Mouse (Mus musculus) intestine, embryonic 15.5 days (tissue): ENCODE measurements around the gene Tmem200a. TPM values are rescaled to one million over a fixed set of nuclear protein-coding genes. Genes with fewer than 3 reads are reported as not detected.
"Not testable (repeated sequence)": the region's sequence is repeated elsewhere in the genome, so short reads cannot be mapped to it uniquely, and the experiment has no call there.

ENCODE experiments used
- ATAC-seq: fragments of 200-750 bp; cut with Nextera tagmentation; 2 replicates; pipeline ENCODE4 v1.8.0; 2017; ENCODE audit warnings: moderate TSS enrichment, moderate library complexity
- H3K27ac ChIP-seq: fragments of 300-500 bp; sonication (generic); 2 replicates; pipeline ENCODE4 v1.5.1; 2015; ENCODE audit warnings: mild to moderate bottlenecking, inconsistent platforms
- H3K27me3 ChIP-seq: fragments of 300-500 bp; sonication (generic); replicated peaks from 2 replicates; pipeline ENCODE4 v1.6.1; 2015; ENCODE audit warnings: inconsistent platforms
- H3K36me3 ChIP-seq: fragments of 300-500 bp; sonication (generic); 2 replicates; pipeline ENCODE4 v1.6.1; 2015; ENCODE audit warnings: inconsistent platforms
- H3K4me1 ChIP-seq: fragments of 300-500 bp; sonication (generic); replicated peaks from 2 replicates; pipeline ENCODE4 v1.6.1; 2015; ENCODE audit warnings: inconsistent platforms
- H3K4me2 ChIP-seq: fragments of 300-500 bp; sonication (generic); replicated peaks from 2 replicates; pipeline ENCODE4 v1.6.1; 2015; ENCODE audit warnings: mild to moderate bottlenecking, inconsistent platforms
- H3K4me3 ChIP-seq: fragments of 300-500 bp; sonication (generic); replicated peaks from 2 replicates; pipeline ENCODE4 v1.5.1; 2015; ENCODE audit warnings: inconsistent platforms
- H3K9ac ChIP-seq: fragments of 300-500 bp; sonication (generic); 2 replicates; pipeline ENCODE4 v1.6.1; 2015; ENCODE audit warnings: inconsistent platforms
- H3K9me3 ChIP-seq: fragments of 300-500 bp; sonication (generic); 2 replicates; pipeline ENCODE4 v1.6.1; 2016; ENCODE audit warnings: inconsistent platforms
- WGBS: fragments of 180-500 bp; shearing (Covaris S2); methylation state at CpG from one replicate; pipeline ENCODE4 v1.1.7; 2015; 5-methylcytosine and 5-hydroxymethylcytosine counted together
- polyA plus RNA-seq: library from polyadenylated mRNA; unstranded; fragments of >200 nt; fragmentation: Nextera tagmentation; extraction: Ambion mirVana; gene quantifications from 2 replicates; pipeline ENCODE4 v1.2.1, GENCODE M21; 2015

Gene Tmem200a
- polyA plus RNA-seq, 1 experiment from 2014 or later: 11.6 TPM

- ATAC-seq: no peak
- Histone ChIP-seq H3K4me1 (0 out of 2 replicates have a peak, but pooled peaks cover 3% of the 10 kb centered on the region), H3K4me3 (no peak overlapping the region), H3K9ac (no peak overlapping the region), H3K9me3 (no peaks in the 10 kb centered on the region), H3K27ac (no peak overlapping the region), H3K27me3 (no peaks in the 10 kb centered on the region), H3K4me2 (no peak overlapping the region), H3K36me3 (no peaks in the 10 kb centered on the region)
- 25% methylated on average over 4 of the region's 4 CpGs for WGBS
Measured at GRCm38 (mm10) chr10:25920640-25921278, 158.1 kb downstream of the Tmem200a start.

DNA sequence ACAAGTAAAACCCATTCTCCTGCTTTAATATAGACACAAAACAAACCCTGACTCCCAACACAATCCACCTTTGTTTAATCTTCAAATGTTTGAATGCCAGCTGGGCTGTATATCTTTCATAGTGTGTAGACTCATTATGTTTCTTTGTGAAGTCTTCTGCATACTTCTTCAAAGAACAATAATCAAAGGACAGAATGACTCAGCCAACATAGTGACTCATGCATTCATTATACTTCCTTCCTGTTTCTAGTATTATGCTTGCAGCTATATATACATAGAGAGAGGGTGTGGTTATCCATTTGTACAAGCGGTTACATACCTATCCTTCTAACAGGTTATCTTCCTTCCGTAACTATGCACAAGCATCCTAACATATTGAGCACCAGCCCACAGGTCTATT lies 160.7 kb downstream of the Tmem200a start:
- Histone ChIP-seq H3K4me3 (no peak overlapping the region), H3K27ac (no peak overlapping the region), H3K9me3 (no peaks in the 10 kb centered on the region), H3K4me2 (no peak overlapping the region), H3K27me3 (no peaks in the 10 kb centered on the region), H3K36me3 (no peaks in the 10 kb centered on the region), H3K4me1 (0 out of 2 replicates have a peak, but pooled peaks cover 3% of the 10 kb centered on the region), H3K9ac (no peak overlapping the region)
- peak; percentile 70 for ATAC-seq
- WGBS: 64% methylated on average over 2 of the region's 2 CpGs

DNA sequence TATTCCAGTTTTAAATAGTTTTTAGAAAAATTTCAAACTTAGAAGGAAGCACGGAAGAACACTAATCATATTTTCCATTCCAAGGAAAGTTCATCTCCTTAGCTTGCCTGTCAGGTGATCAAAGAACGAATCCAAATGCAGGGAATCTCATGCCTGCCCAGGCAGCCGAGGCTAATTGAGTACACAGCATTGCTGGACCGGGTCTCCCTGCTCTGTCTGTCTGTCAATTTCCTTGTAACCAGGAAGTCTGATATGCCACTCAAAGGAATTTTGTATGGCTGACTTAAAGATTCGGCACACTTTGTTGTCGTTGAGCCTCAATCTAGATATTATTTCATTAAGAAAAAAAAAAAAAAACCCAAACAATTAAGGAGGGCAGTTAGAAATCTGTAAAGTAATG lies 168.6 kb downstream of the Tmem200a start:
- 50% methylated on average over 6 of the region's 6 CpGs for WGBS
- H3K4me3 ChIP-seq: no peak overlapping the region
- no peak overlapping the region for H3K4me2 ChIP-seq
- no peaks in the 10 kb centered on the region for H3K4me1 ChIP-seq
- ATAC-seq: no peak
- H3K27me3 ChIP-seq: no peaks in the 10 kb centered on the region
- no peaks in the 10 kb centered on the region for H3K36me3 ChIP-seq
- H3K9me3 ChIP-seq: no peaks in the 10 kb centered on the region
- H3K27ac ChIP-seq: no peak overlapping the region
- no peak overlapping the region for H3K9ac ChIP-seq

DNA sequence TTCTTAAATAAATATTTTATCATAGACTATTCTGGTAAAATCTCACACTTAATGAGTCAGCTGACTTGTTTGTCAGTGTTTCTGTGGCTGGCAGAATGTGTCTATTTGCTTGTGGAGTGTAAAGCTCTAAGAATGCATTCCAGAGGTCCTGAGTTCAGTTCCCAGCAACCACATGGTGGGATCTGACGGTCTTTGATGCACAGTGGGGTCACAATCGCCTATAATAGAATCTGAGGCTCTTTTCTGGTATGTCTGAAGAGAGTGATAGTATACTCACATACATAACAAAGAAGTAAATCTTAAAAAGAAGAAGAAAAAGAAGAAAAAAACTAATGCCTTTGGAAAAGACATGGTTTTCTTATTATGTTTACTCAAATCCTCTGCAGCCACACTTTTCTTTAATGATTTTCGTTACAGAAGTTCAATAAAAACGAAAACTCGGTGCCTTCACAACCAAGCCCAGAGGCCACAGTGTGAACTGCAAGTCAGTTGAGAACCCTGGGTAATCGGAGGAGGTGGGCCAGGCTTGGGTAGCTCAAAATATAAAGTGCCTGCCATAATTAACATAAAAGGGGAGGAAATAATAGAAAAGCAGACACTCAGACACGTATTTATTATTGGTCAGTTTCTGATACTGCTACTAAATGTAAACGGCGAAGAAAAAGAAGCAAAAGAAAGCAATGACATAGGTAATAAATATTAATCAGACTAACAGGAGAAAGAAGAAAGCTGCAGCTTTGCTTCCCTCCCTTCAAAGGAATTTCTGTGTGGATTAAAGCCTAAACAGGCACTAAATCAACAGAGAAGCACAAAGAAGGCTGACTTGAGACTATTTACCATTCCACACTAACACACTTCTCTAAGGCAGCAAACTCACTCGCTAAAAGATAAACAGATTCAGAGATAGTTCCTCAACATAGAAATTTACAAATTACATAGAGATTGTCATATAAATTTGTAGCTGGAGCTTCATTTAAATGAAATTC lies 170.5 kb downstream of the Tmem200a start:
- H3K9me3 ChIP-seq: no peaks in the 10 kb centered on the region
- 29% methylated on average over 10 of the region's 10 CpGs for WGBS
- H3K4me1 ChIP-seq: no peaks in the 10 kb centered on the region
- no peak overlapping the region for H3K27ac ChIP-seq
- H3K9ac ChIP-seq: no peak overlapping the region
- H3K36me3 ChIP-seq: no peaks in the 10 kb centered on the region
- ATAC-seq: no peak
- H3K4me2 ChIP-seq: no peak overlapping the region
- no peak overlapping the region for H3K4me3 ChIP-seq
- H3K27me3 ChIP-seq: no peaks in the 10 kb centered on the region

- not testable (repeated sequence) for H3K4me3 ChIP-seq, H3K4me2 ChIP-seq, H3K9ac ChIP-seq, H3K27ac ChIP-seq, H3K4me1 ChIP-seq, ATAC-seq, H3K36me3 ChIP-seq, H3K27me3 ChIP-seq, H3K9me3 ChIP-seq
- 85% methylated on average over 5 of the region's 5 CpGs for WGBS
Measured at GRCm38 (mm10) chr10:25894126-25894525, 184.7 kb downstream of the Tmem200a start.

GRCm38 (mm10) chr10:25887225-25887624 lies 191.6 kb downstream of the Tmem200a start:
- Histone ChIP-seq H3K27ac (no peak overlapping the region), H3K9me3 (no peaks in the 10 kb centered on the region), H3K4me1 (no peaks in the 10 kb centered on the region), H3K9ac (no peak overlapping the region), H3K4me3 (no peak overlapping the region), H3K36me3 (no peaks in the 10 kb centered on the region), H3K4me2 (no peak overlapping the region), H3K27me3 (no peaks in the 10 kb centered on the region)
- peak; percentile 67; the same call in 1 of the 2 replicates for ATAC-seq
- WGBS: 50% methylated on average over 6 of the region's 6 CpGs

GRCm38 (mm10) chr10:25884512-25884911 lies 194.3 kb downstream of the Tmem200a start:
- H3K9ac ChIP-seq: no peak overlapping the region
- WGBS: 84% methylated on average over 2 of the region's 2 CpGs
- H3K27ac ChIP-seq: no peak overlapping the region
- no peaks in the 10 kb centered on the region for H3K9me3 ChIP-seq
- no peaks in the 10 kb centered on the region for H3K36me3 ChIP-seq
- ATAC-seq: no peak
- H3K4me2 ChIP-seq: no peak overlapping the region
- H3K4me1 ChIP-seq: no peaks in the 10 kb centered on the region
- H3K4me3 ChIP-seq: no peak overlapping the region
- no peaks in the 10 kb centered on the region for H3K27me3 ChIP-seq

DNA sequence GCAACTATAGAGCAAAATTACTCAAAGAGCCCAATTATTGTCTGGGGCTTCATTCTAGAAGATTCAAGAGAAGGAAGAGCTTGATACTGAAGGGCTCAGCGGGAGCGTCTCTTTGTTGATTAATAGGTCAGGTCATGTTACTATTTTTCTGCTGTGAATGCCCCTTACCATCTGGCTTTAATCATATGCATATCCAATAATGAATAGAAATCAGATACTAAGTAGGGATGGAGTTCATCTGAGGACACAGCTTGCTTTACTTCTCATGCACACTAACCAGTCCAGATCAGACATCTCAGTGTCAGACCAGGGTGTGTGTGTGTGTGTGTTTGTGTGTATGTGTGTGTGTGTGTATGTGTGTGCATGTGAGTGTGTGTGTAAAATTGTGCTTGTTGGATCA lies 201.1 kb downstream of the Tmem200a start:
- Histone ChIP-seq H3K4me3 (no peak overlapping the region), H3K27me3 (no peaks in the 10 kb centered on the region), H3K4me2 (no peak overlapping the region), H3K4me1 (no peaks in the 10 kb centered on the region), H3K9ac (no peak overlapping the region), H3K36me3 (no peaks in the 10 kb centered on the region), H3K27ac (no peak overlapping the region), H3K9me3 (no peaks in the 10 kb centered on the region)
- WGBS: 93% methylated on average over 2 of the region's 2 CpGs
- ATAC-seq: no peak

DNA sequence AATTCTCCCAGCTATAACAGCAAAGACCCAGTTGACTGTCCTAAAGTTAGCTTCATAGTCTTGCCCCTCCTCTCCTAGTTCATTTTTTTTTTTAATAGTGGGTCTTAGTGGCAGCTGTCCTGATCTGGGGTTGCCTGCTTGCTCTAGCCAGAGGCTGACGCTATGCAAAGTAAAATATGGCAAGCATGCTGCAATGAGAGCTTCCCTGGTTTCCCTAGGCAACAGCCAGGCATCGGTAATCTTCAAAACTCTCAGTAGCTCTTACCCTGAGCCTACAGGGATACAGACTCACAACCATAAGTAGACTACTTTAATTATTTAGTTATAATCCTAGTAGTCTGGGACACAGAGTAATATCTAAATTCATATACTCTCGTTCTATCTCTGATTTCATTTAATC lies 202.0 kb downstream of the Tmem200a start:
- WGBS: 59% methylated on average over 3 of the region's 3 CpGs
- Histone ChIP-seq H3K27me3 (no peaks in the 10 kb centered on the region), H3K4me2 (no peak overlapping the region), H3K36me3 (no peaks in the 10 kb centered on the region), H3K4me1 (no peaks in the 10 kb centered on the region), H3K27ac (no peak overlapping the region), H3K9me3 (no peaks in the 10 kb centered on the region), H3K4me3 (no peak overlapping the region), H3K9ac (no peak overlapping the region)
- no peak for ATAC-seq

- 80% methylated on average over 6 of the region's 6 CpGs for WGBS
- no peak overlapping the region for H3K4me2 ChIP-seq
- H3K27me3 ChIP-seq: no peaks in the 10 kb centered on the region
- no peaks in the 10 kb centered on the region for H3K36me3 ChIP-seq
- no peaks in the 10 kb centered on the region for H3K9me3 ChIP-seq
- H3K4me1 ChIP-seq: no peaks in the 10 kb centered on the region
- no peak overlapping the region for H3K9ac ChIP-seq
- no peak overlapping the region for H3K4me3 ChIP-seq
- no peak overlapping the region for H3K27ac ChIP-seq
- ATAC-seq: no peak
Measured at GRCm38 (mm10) chr10:25868739-25869138, 210.1 kb downstream of the Tmem200a start.
